Mouse (Mus musculus) cerebellum, adult 9-11 months (tissue): Measurements from ENCODE around the gene Pgs1.

ENCODE experiments used
- DNase-seq: peaks from one replicate; pipeline ENCODE4 v3.0.0; 2022

Gene Pgs1

GRCm38 (mm10) chr11:118060038-118060437 is 73.9 kb downstream of the Pgs1 start:
- DNase-seq = no peak

DNA sequence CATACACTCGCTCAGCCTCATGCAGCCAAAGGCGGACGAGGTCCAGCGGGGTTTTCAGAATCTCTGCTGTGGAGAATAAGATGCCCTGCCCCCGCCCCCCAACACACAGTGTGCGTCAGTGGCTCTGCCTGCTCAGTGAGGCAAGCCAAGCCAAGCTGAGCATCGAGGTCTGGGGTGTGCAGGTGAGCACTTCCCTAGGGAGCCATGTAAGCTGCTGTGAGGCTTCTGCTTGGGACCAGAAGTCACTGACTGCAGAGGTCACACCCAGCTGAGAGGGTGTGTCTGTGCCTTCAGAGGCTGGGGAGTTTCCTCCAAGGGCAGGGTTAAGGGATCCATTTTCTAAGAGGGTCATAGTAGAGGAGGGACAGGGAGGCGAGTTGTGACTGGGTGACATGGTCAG is 81.5 kb downstream of the Pgs1 start:
- DNase-seq = no peak

DNA sequence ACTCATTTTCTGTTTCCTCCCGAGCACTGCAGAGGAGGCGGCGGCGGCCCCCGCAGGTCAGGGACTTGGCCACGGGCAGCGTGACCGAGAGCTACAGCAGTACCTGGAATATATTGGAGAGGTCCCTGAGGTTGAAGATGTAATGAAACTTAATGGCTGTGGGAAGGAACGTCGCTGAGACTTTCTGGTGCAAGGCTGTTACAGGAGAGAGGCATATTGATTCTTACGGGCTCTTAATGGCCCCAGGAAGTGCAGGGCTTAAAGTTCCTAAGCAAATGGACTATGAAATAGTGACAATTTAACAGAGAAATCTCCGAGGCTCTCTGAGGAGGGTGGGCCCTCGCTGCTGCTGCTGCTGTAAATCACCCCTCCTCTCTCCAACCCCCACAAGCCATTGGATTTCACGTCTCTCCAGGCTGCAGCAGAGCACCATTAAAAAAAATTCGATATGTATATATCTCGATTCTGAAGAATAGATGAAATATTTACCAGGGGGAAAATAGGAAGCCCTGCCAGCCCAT is 82.8 kb downstream of the Pgs1 start:
- DNase-seq = no peak

- DNase-seq = no peak
These were observed 85.3 kb downstream of the Pgs1 start for GRCm38 (mm10) chr11:118071227-118071912.
